Mouse (Mus musculus): Measurements from ENCODE around the gene Miga1. TPM values are rescaled to one million over a fixed set of nuclear protein-coding genes. Genes with fewer than 3 reads are reported as not detected.
"Not testable (repeated sequence)": the region's sequence is repeated elsewhere in the genome, so short reads cannot be mapped to it uniquely, and the experiment has no call there.

The Miga1 gene
- total and polyA plus RNA-seq, 3 experiments, result 26.6 to 59.3 (median 28.6) TPM

DNA sequence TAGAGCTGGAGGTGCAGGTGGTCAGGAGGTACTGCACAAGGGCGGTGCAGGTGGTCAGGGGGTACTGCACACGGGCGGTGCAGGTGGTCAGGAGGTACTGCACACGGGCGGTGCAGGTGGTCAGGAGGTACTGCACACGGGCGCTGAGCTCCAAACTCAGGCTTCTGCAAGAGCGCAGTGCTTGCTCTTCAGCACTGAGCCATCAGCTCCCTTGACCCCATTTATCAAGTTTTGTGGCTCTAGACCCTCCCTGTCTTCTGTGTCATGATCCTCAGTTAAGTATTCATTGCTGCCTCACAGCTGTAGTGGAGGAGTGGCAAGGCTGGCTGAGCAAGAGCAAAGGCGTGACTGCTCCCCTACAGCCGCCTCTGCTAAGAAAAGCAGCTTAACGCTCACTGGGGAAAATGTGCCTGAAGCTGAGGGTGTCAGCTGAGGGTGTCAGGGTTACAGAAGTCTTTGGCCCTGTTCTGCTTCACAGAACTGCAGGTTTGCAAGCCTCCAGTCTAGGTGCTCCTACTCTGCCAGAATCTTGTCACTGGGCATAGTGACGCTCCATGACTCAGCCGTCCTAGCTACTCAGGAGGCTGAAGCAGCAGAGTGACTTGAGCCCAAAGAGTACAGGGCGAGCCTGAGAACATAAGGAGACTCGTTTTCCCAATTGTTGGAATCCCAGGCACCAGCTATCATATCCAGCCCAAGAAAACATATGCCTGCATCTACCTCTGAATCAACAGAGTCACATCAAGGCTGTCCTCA, 7.5 kb downstream of the Miga1 start:
- Histone ChIP-seq H3K9me3 (replicated peaks) (no peaks in the 10 kb centered on the region), H3K27me3 (ENCODE audit: insufficient read depth, low read length) (no peaks in the 10 kb centered on the region), H3K4me3 (ENCODE audit: low read depth, low read length) (no peak overlapping the region), H3K36me3 (replicated peaks) (peaks cover 50% of the 10 kb centered on the region), H3K4me1 (ENCODE audit: insufficient read depth, low read depth, low read length) (no peaks in the 10 kb centered on the region)
- no peak for DNase-seq (ENCODE audit: low spot score)
- ATAC-seq (ENCODE audit: extremely low read depth, insufficient number of reproducible peaks, low FRiP score, poor library complexity, severe bottlenecking), result no peak
- TF ChIP-seq CTCF (IDR thresholded peaks at IDR 0.05; ENCODE audit: low read depth, low read length) (no peak), TAL1 (conservative IDR thresholded peaks at IDR 0.05; ENCODE audit: low read depth, low read length) (no peak), GATA1 (IDR thresholded peaks at IDR 0.05; ENCODE audit: borderline replicate concordance, low read length) (no peak), GATA2 (IDR thresholded peaks at IDR 0.05; ENCODE audit: borderline replicate concordance, low read depth, low read length) (no peak), POLR2AphosphoS5 (IDR thresholded peaks at IDR 0.05; ENCODE audit: insufficient replicate concordance, low read depth, low read length) (no peak)

- no peak for ATAC-seq (ENCODE audit: extremely low read depth, insufficient number of reproducible peaks, low FRiP score, poor library complexity, severe bottlenecking)
Measured at GRCm38 (mm10) chr3:152332104-152332503, 8.1 kb downstream of the Miga1 start.

GRCm38 (mm10) chr3:152321765-152322547, 18.3 kb downstream of the Miga1 start:
- Histone ChIP-seq H3K4me1 (ENCODE audit: insufficient read depth, low read depth, low read length) (no peaks in the 10 kb centered on the region), H3K4me3 (ENCODE audit: low read depth, low read length) (no peak overlapping the region), H3K27me3 (ENCODE audit: insufficient read depth, low read length) (no peaks in the 10 kb centered on the region), H3K9me3 (replicated peaks) (no peaks in the 10 kb centered on the region), H3K36me3 (replicated peaks) (peaks cover 28% of the 10 kb centered on the region)
- ATAC-seq (ENCODE audit: extremely low read depth, insufficient number of reproducible peaks, low FRiP score, poor library complexity, severe bottlenecking), result no peak
- TF ChIP-seq POLR2AphosphoS5 (IDR thresholded peaks at IDR 0.05; ENCODE audit: insufficient replicate concordance, low read depth, low read length), result no peak
- no peak for TF ChIP-seq GATA1 (IDR thresholded peaks at IDR 0.05; ENCODE audit: borderline replicate concordance, low read length)
- TF ChIP-seq GATA2 (IDR thresholded peaks at IDR 0.05; ENCODE audit: borderline replicate concordance, low read depth, low read length), result no peak
- TF ChIP-seq CTCF (IDR thresholded peaks at IDR 0.05; ENCODE audit: low read depth, low read length), result no peak
- no peak for TF ChIP-seq TAL1 (conservative IDR thresholded peaks at IDR 0.05; ENCODE audit: low read depth, low read length)
- no peak for DNase-seq (ENCODE audit: low spot score)

More at GRCm38 (mm10) chr3:152332104-152332503, 8.1 kb downstream of the Miga1 start:
- TF ChIP-seq TAL1 (conservative IDR thresholded peaks at IDR 0.05; ENCODE audit: low read depth, low read length), result no peak
- no peak for TF ChIP-seq GATA2 (IDR thresholded peaks at IDR 0.05; ENCODE audit: borderline replicate concordance, low read depth, low read length)
- no peak for TF ChIP-seq CTCF (IDR thresholded peaks at IDR 0.05; ENCODE audit: low read depth, low read length)
- TF ChIP-seq POLR2AphosphoS5 (IDR thresholded peaks at IDR 0.05; ENCODE audit: insufficient replicate concordance, low read depth, low read length), result no peak
- no peak for TF ChIP-seq GATA1 (IDR thresholded peaks at IDR 0.05; ENCODE audit: borderline replicate concordance, low read length)
- Histone ChIP-seq H3K9me3 (replicated peaks) (no peaks in the 10 kb centered on the region), H3K27me3 (ENCODE audit: insufficient read depth, low read length) (no peaks in the 10 kb centered on the region), H3K4me1 (ENCODE audit: insufficient read depth, low read depth, low read length) (no peaks in the 10 kb centered on the region), H3K4me3 (ENCODE audit: low read depth, low read length) (no peak overlapping the region), H3K36me3 (replicated peaks) (peaks cover 43% of the 10 kb centered on the region)
- DNase-seq (ENCODE audit: low spot score), result no peak

GRCm38 (mm10) chr3:152320972-152321645, 19.1 kb downstream of the Miga1 start:
- DNase-seq (ENCODE audit: low spot score), result no peak
- ATAC-seq (ENCODE audit: extremely low read depth, insufficient number of reproducible peaks, low FRiP score, poor library complexity, severe bottlenecking), result no peak
- Histone ChIP-seq H3K9me3 (replicated peaks) (no peaks in the 10 kb centered on the region), H3K4me3 (ENCODE audit: low read depth, low read length) (no peak overlapping the region), H3K4me1 (ENCODE audit: insufficient read depth, low read depth, low read length) (no peaks in the 10 kb centered on the region), H3K27me3 (ENCODE audit: insufficient read depth, low read length) (no peaks in the 10 kb centered on the region), H3K36me3 (replicated peaks) (peaks cover 30% of the 10 kb centered on the region)
- no peak for TF ChIP-seq TAL1 (conservative IDR thresholded peaks at IDR 0.05; ENCODE audit: low read depth, low read length)
- no peak for TF ChIP-seq GATA1 (IDR thresholded peaks at IDR 0.05; ENCODE audit: borderline replicate concordance, low read length)
- TF ChIP-seq CTCF (IDR thresholded peaks at IDR 0.05; ENCODE audit: low read depth, low read length), result no peak
- no peak for TF ChIP-seq GATA2 (IDR thresholded peaks at IDR 0.05; ENCODE audit: borderline replicate concordance, low read depth, low read length)
- no peak for TF ChIP-seq POLR2AphosphoS5 (IDR thresholded peaks at IDR 0.05; ENCODE audit: insufficient replicate concordance, low read depth, low read length)

DNA sequence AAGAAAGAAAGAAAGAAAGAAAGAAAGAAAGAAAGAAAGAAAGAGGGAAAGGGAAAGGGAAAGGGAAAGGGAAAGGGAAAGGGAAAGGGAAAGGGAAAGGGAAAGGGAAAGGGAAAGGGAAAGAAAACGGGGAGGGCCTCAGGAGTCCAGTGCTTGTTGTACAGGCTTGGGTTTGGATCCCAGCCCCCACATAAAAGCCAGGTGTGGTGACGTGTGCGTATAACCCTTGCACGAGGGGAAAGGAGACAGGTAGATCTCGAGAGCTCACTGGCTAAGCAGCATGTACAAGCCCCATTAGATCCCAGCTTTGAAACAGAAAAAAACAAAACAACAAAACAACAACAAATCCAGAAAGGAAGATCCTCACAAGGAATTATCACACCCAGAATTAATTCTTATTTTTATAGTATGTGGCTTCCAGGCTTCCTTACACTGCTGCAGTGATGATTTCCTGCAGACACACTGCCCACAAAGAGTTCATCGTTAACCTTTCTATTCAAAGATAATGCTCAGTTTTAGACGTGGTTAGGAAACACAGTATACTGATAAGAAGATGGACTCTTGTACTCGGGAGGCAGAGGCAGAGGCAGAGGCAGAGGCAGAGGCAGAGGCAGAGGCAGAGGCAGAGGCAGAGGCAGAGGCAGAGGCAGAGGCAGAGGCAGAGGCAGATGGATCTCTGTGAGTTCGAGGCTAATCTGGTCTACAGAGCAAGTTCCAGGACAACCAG, 23.6 kb downstream of the Miga1 start:
- H3K9me3 ChIP-seq (replicated peaks); ATAC-seq (ENCODE audit: extremely low read depth, insufficient number of reproducible peaks, low FRiP score, poor library complexity, severe bottlenecking); DNase-seq (ENCODE audit: low spot score); H3K27me3 ChIP-seq (ENCODE audit: insufficient read depth, low read length); H3K4me1 ChIP-seq (ENCODE audit: insufficient read depth, low read depth, low read length); H3K4me3 ChIP-seq (ENCODE audit: low read depth, low read length): not testable (repeated sequence)
- peaks cover 42% of the 10 kb centered on the region for H3K36me3 ChIP-seq (replicated peaks)

Data from G1E (cell line).